Mouse (Mus musculus) telencephalon, adult 2 months (tissue): ENCODE results near the gene Arpc1a.

Experiments used
- DNase-seq: peaks from one replicate; pipeline ENCODE4 v3.0.0-alpha.2; 2011; ENCODE audit warnings: low read depth, low spot score

Gene Arpc1a

GRCm38 (mm10) chr5:145139571-145140519 lies 56.2 kb downstream of the Arpc1a start, which contains the start of the genes Pdap1 and Bud31:
Pdap1 (minus strand) TSS chr5:145140238.
Bud31 (plus strand) TSS chr5:145140362.
- DNase-seq, result peak; percentile 87

DNA sequence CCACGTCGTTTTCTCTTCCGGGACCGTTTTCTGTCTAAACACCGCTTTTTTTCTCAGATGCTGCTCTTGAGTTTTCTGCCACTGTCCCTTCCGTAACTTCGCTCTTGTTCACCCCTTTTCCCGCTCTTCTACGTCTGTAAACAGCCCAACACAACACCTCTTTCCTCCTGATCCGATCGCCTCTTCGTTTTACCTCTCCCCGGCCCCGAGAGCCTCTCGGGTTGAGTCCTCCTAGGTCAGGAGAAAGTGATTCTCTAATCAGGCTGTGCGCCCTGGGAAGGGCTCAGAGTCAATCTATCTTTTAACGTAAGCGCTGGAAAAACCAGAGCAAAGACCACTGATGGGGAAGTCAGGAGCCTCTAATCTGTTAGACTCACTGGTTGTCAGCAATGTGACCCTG lies 57.0 kb downstream of the Arpc1a start:
- no peak for DNase-seq

- no peak for DNase-seq
These were observed 64.1 kb downstream of the Arpc1a start for GRCm38 (mm10) chr5:145147748-145148147.

DNA sequence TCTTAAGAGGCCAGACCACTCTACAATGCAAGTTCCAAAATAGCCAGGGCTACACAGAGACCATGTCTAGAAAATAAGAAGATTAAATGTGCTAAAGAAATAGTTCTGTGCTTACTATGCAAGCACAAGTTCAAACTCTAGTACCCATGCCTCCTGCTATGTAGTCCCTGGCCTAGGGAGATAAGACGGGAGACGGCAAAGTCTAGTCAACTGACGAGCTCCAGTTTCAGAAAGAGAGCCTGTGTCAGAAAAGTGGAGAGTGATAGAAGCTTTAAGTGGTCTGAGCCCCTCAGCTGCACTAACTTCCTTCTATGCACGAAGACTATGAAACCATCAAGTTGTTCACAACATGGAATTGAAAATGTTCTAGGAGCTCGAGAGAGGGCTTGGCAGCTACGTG lies 65.7 kb downstream of the Arpc1a start:
- no peak for DNase-seq

- DNase-seq, result no peak
These were observed 69.1 kb downstream of the Arpc1a start for GRCm38 (mm10) chr5:145152690-145153089.
